Mouse (Mus musculus): ENCODE measurements around the gene Cd4. TPM values are rescaled to one million over a fixed set of nuclear protein-coding genes. Genes with fewer than 3 reads are reported as not detected.

Cd4 gene
- polyA plus RNA-seq, 1 experiment = 5.8 TPM

DNA sequence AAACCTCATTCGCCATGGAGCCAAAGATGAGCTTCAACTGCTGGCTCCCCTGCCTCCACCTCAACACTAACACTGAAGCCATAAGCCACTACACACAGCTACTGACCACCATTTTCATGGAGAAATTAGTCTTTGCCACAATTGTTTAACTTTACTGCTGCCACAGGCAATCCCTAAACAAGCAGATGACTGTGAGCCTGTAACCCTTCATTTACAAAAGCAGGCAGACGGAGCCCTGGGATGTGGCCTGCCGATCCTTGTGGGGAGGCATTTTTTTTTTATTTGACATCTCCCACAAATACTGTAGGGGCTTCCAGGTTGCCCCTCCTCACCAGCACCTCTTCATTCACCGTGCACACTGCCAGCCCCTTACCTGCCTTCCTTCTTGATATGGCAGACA, 71.4 kb downstream of the Cd4 start:
- no peak for TF ChIP-seq POLR2A (IDR thresholded peaks at IDR 0.05; ENCODE audit: low read depth, low read length)
- no peak for TF ChIP-seq CTCF (IDR thresholded peaks at IDR 0.05; ENCODE audit: extremely low read depth, insufficient read length, insufficient replicate concordance, low read depth, low read length)
- Histone ChIP-seq H3K4me3 (ENCODE audit: low read depth, low read length) (no peak overlapping the region), H3K27ac (ENCODE audit: insufficient read depth, low read depth, low read length) (no peak overlapping the region), H3K27me3 (ENCODE audit: control insufficient read depth, insufficient read depth, low read length) (no peaks in the 10 kb centered on the region), H3K36me3 (ENCODE audit: control insufficient read depth, insufficient read depth, low read length) (peaks cover 53% of the 10 kb centered on the region), H3K4me1 (ENCODE audit: control insufficient read depth, insufficient read depth, insufficient read length, low read length) (peaks cover 8% of the 10 kb centered on the region; the same call in 1 of the 2 replicates)
- WGBS = 90% methylated on average over 4 of the region's 4 CpGs

DNA sequence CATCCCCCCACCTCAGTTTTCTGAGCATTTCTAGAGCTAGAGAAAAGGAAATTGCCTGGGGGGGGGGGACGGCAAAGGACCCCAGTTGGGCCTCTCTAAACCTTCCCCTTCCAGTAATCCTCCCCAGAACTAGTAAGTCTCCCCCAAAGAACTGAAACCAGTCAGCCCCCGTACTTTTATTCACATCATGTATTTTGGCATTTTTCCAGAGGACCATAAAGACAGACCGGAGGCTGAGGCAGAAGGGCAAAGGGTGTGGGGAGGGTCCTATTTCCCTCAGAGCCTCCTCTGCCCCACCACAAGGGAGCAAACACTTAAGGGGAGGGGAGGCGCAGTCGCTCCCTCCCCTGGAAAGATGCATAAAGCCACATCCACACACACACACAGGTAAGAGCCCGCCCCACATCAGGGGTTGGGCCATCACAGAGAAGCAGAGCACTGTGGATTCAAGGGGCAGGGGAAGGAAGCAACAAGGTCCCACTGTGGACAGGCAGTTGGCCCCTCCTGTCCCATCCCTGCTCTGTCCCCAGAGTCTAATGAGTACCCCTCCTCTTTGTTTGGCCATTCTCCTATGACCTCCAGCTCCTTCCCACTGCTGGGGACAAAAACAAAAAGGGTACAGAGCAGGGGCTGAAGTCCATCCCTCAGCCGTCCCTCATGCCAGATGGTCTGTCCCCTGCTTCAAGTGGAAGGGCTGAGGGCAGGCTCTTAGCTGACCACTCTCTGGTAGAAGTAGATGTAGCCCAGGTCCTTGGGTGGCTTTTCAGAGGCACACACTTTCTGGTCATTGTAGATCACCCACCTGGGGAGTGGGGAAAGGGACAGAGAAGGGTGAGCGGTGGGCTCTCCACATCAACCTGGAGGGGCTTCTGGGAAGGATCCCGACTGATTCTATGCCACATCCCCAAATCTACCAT, 72.9 kb downstream of the Cd4 start:
- Histone ChIP-seq H3K36me3 (ENCODE audit: control insufficient read depth, insufficient read depth, low read length) (peaks cover 47% of the 10 kb centered on the region), H3K27me3 (ENCODE audit: control insufficient read depth, insufficient read depth, low read length) (no peaks in the 10 kb centered on the region), H3K27ac (ENCODE audit: insufficient read depth, low read depth, low read length) (no peak overlapping the region), H3K4me1 (ENCODE audit: control insufficient read depth, insufficient read depth, insufficient read length, low read length) (peaks cover 9% of the 10 kb centered on the region; the same call in 1 of the 2 replicates), H3K4me3 (ENCODE audit: low read depth, low read length) (no peak overlapping the region)
- no peak for TF ChIP-seq CTCF (IDR thresholded peaks at IDR 0.05; ENCODE audit: extremely low read depth, insufficient read length, insufficient replicate concordance, low read depth, low read length)
- no peak for TF ChIP-seq POLR2A (IDR thresholded peaks at IDR 0.05; ENCODE audit: low read depth, low read length)
- WGBS = 51% methylated on average over 9 of the region's 9 CpGs

Other genes starting within 250 kb of the Cd4 start
- gene Lpcat3, start 225.2 kb downstream of the Cd4 start, polyA plus RNA-seq (2012; rRNA removed) = 127 and 323 TPM in 2 replicates
- gene Emg1, start 176.0 kb downstream of the Cd4 start, polyA plus RNA-seq (2012; rRNA removed) = 26.8 and 34.9 TPM in 2 replicates
- 87.7 and 122 TPM in 2 replicates for gene Phb2, start 175.9 kb downstream of the Cd4 start, polyA plus RNA-seq (2012; rRNA removed)
- 23.0 and 41.0 TPM in 2 replicates for gene Ptpn6, start 149.5 kb downstream of the Cd4 start, polyA plus RNA-seq (2012; rRNA removed)
- 80.4 and 143 TPM in 2 replicates for gene Grcc10, start 146.8 kb downstream of the Cd4 start, polyA plus RNA-seq (2012; rRNA removed)
- gene Gm45234, start 132.2 kb downstream of the Cd4 start, polyA plus RNA-seq (2012; rRNA removed) = not detected in 2 replicates
- 42.8 and 92.6 TPM in 2 replicates for gene Atn1, start 131.7 kb downstream of the Cd4 start, polyA plus RNA-seq (2012; rRNA removed)
- 1.3 and 1.7 TPM in 2 replicates for gene Eno2, start 118.5 kb downstream of the Cd4 start, polyA plus RNA-seq (2012; rRNA removed)
- 0.14 and 0.41 TPM in 2 replicates for gene Lrrc23, start 108.5 kb downstream of the Cd4 start, polyA plus RNA-seq (2012; rRNA removed)
- gene Spsb2, start 79.6 kb downstream of the Cd4 start, polyA plus RNA-seq (2012; rRNA removed) = 16.6 and 38.8 TPM in 2 replicates
- gene Tpi1, start 73.9 kb downstream of the Cd4 start, polyA plus RNA-seq (2012; rRNA removed) = 420 and 801 TPM in 2 replicates
- 26.7 and 53.0 TPM in 2 replicates for gene Usp5, start 58.7 kb downstream of the Cd4 start, polyA plus RNA-seq (2012; rRNA removed)
- gene Cdca3, start 58.7 kb downstream of the Cd4 start, polyA plus RNA-seq (2012; rRNA removed) = 32.2 and 52.9 TPM in 2 replicates
- gene Gnb3, start 47.9 kb downstream of the Cd4 start, polyA plus RNA-seq (2012; rRNA removed) = 0.05 and 0.19 TPM in 2 replicates
- gene P3h3, start 30.5 kb downstream of the Cd4 start, polyA plus RNA-seq (2012; rRNA removed) = 8.1 and 8.7 TPM in 2 replicates
- 1.2 and 1.7 TPM in 2 replicates for gene Gpr162, start 24.2 kb downstream of the Cd4 start, polyA plus RNA-seq (2012; rRNA removed)
- 4.5 and 7.0 TPM in 2 replicates for gene Lag3, start 23.5 kb upstream of the Cd4 start, polyA plus RNA-seq (2012; rRNA removed)
- 683 and 1,784 TPM in 2 replicates for gene Ptms, start 31.9 kb upstream of the Cd4 start, polyA plus RNA-seq (2012; rRNA removed)
- gene Mlf2, start 43.2 kb upstream of the Cd4 start, polyA plus RNA-seq (2012; rRNA removed) = 212 and 412 TPM in 2 replicates
- 82.6 and 131 TPM in 2 replicates for gene Cops7a, start 77.3 kb upstream of the Cd4 start, polyA plus RNA-seq (2012; rRNA removed)
- 2.8 and 5.0 TPM in 2 replicates for gene Pianp, start 108.5 kb upstream of the Cd4 start, polyA plus RNA-seq (2012; rRNA removed)
- gene Zfp384, start 120.9 kb upstream of the Cd4 start, polyA plus RNA-seq (2012; rRNA removed) = 28.6 and 57.0 TPM in 2 replicates
- gene Ing4, start 151.5 kb upstream of the Cd4 start, polyA plus RNA-seq (2012; rRNA removed) = 14.2 and 32.7 TPM in 2 replicates
- 7.5 and 18.2 TPM in 2 replicates for gene Acrbp, start 161.5 kb upstream of the Cd4 start, polyA plus RNA-seq (2012; rRNA removed)
- 133 and 223 TPM in 2 replicates for gene Lpar5, start 179.7 kb upstream of the Cd4 start, polyA plus RNA-seq (2012; rRNA removed)
- gene Chd4, start 207.8 kb upstream of the Cd4 start, polyA plus RNA-seq (2012; rRNA removed) = 39.9 and 64.3 TPM in 2 replicates
- 6.5 and 7.8 TPM in 2 replicates for gene Nop2, start 243.7 kb upstream of the Cd4 start, polyA plus RNA-seq (2012; rRNA removed)

Data from small intestine, adult 2 months (tissue).